Mouse (Mus musculus) adrenal gland, postnatal 36 days (tissue): ENCODE data around the gene Abcg4. TPM values are rescaled to one million over a fixed set of nuclear protein-coding genes. Genes with fewer than 3 reads are reported as not detected.
A peak's percentile ranks its signal among the peaks of the same experiment; 100 is the strongest.
"Not testable (repeated sequence)": the region's sequence is repeated elsewhere in the genome, so short reads cannot be mapped to it uniquely, and the experiment has no call there.

Experiments
- DNase-seq, 2 experiments: peaks; one replicate each; pipeline ENCODE4 v3.0.0; 2021; ENCODE audit warnings: mixed read lengths in 1 of 2
- total RNA-seq, 2 experiments: library from RNA; stranded (reverse); gene quantifications; 2 replicates each; pipeline ENCODE4 v1.2.3; 2021

Abcg4 gene
- total RNA-seq, 2 experiments from 2014 or later, result 28.2 to 32.6 TPM

GRCm38 (mm10) chr9:44319887-44320798 is 31.7 kb upstream of the Abcg4 start, which contains the start of gene C2cd2l:
Gene C2cd2l (minus strand): TSS chr9:44320285.
- DNase-seq, result peak; percentile 91 to 96

GRCm38 (mm10) chr9:44319105-44319886 is 30.9 kb upstream of the Abcg4 start:
- peak; percentile 34 to 61 for DNase-seq

GRCm38 (mm10) chr9:44318826-44319095 is 30.3 kb upstream of the Abcg4 start:
- no peak for DNase-seq

DNA sequence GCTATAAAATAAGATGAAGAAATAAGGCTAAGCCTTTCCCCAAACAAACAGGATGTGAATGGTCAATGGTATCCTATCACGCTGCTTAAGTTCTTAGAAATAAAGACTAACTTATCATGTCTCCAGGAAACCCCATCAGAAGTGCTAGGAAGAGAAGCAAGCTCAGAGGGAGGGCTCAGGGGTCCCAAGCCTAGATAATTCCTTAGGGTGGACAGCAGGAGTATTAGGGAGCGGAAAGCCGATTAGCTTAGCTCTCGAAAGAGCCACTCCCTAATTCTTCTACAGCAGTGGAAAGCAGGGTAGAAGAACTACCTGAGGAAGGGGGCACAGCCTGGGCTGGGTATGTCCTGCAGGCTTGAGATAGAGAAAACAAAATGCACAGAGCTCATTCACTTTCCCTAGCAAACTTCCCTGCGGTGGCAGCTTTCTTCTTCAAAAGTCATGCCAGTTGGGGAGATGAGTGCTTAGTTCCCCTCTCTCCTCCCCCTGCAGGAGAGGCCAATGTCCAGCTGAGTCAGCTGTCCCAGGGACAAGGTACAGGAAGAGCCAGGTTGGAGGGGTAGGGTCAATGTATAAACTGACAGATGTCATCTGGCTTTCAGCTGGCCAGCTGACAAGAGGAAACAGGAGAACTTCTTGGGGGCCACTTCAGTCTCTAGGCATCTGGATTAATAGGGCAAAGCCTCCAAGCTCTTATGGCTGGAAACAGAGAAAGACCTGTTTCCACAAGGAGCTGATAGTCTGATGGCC is 29.8 kb upstream of the Abcg4 start:
- DNase-seq, result peak; percentile 45 to 55

DNA sequence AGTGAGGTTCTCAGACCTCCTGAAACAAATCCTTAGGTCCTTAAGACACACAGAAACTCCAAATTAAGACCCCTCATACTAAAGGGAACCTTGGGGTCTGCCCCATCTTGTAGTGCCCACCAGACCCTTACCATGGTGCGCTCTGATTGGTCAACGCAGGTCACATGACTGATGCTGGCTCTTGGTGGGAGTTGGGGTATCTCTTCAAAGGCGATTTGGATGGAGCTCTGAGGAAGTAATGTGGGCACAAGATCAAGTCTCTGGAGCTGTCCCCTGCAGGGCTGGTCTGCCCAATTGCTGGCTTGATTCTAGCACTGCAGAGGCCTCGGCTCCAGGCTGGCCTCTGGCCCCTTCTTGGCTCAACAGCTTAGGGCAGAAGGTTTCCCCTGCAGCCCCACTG is 29.0 kb upstream of the Abcg4 start:
- no peak for DNase-seq

GRCm38 (mm10) chr9:44314910-44315309 is 26.5 kb upstream of the Abcg4 start:
- no peak for DNase-seq

- DNase-seq, result no peak
These were observed 25.8 kb upstream of the Abcg4 start for GRCm38 (mm10) chr9:44314257-44314547.

- peak in 1 of 2 experiments; percentile 33 for DNase-seq
These were observed 25.3 kb upstream of the Abcg4 start for GRCm38 (mm10) chr9:44313476-44314256.

DNA sequence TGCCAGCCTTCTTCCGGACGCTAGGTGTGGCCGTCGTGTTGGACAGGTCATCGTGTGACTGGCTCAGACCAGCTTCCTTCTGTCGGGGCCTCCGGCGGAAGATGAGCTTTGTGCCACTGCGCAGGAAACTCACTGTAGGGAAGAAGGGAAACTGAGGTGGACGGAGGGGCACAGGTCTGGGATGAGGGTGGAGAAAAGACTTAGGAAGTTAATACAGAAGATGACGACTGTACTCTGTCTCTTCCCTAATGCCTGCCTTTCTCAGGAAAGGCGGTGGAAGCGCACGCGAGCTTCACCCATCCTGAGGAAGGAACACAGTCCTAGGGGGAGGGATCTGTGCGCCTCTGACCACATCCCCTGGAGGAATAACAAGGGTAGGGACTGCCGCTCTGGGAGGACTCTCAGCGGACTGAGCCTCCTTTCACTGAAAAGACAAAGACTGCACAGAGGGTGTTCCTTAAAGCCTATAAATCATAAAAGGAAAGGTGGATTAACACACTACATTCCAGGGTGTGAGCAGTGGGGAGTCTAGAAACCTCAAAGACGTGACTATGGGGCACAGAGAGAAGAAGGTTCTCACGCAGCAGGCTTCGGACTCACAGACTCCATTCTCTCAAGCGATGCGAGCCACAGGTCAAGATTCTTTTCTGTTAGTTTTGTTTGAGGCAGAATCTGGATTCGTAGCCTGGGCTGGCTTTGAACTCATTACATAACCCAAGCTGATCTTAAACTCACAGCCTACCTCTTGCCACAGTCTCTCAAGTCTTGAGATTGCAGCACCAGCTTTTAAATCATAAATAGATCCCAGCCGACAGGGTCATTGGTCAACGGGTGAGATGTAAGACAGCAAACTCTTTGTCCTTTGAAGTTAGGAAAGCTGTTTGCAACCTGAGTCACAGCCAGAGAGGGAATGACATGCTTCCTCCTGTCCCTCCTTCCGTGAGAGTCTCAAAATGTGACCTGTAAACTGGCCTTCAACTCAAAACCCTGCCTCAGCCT is 23.0 kb upstream of the Abcg4 start:
- DNase-seq, result peak; percentile 38 to 40

DNA sequence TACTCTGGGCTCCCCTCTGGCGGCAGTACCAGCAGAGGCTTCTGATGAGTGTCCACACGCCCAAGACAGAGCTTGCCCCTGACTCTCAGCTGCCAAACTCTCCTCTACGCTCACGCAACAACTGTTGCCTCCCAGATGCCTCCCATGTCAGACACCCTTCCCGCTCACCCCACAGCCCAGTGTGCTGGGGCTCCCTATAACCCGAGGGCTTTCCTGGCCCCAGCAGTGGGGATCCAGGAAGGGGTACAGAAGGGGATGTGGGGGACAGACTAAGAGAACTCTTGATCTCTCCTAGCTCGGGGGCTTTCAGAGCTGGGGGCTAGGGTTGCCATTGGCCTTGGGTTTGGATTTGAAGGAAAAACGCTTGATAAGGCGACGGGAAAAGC is 22.3 kb upstream of the Abcg4 start:
- no peak for DNase-seq

DNA sequence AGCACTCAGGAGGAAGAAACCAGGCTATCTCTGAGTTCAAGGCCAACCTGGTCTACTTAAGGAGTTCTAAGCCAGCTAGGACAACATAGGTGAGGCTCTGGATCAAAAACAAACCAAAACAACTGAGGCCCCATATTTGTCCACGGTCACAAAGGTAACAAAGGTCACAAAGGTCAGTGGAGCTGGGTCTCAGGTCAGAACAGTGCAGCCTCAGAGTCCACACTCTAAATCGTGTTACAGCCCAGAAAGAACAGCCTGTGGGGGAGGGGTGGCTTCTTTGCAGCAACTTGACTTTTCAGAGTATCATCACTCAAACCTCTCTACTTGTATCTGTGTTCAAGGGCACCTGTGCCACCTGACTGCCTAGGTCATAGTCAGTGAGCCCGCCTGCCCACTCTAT is 21.3 kb upstream of the Abcg4 start:
- DNase-seq, result no peak

- DNase-seq, result no peak
These were observed 18.8 kb upstream of the Abcg4 start for GRCm38 (mm10) chr9:44307248-44307647.

DNA sequence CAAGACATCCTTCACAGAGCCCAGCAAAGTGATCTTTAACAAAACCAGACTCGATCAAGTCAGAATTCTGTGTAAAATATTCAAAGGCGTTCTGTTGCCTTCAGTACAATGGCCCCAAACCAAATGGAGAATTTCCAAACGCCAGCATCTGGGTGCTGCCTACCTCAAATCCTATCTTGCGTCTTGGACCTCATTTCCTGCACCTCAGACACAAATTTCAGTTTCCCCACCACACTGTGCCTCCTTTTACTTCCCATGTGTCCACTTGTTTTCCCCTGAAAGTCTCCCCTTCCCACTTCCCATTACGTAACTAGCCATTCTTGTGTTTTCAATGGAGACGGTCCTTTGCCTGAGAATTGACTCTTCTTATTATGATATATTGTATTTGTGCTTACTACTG is 18.1 kb upstream of the Abcg4 start:
- no peak for DNase-seq

- peak; percentile 98 to 99 for DNase-seq
These were observed 17.2 kb upstream of the Abcg4 start, which contains the start of gene Hinfp for GRCm38 (mm10) chr9:44305466-44306079. Gene Hinfp (minus strand): TSS chr9:44305671.

- DNase-seq, result not testable (repeated sequence)
These were observed 11.6 kb upstream of the Abcg4 start for GRCm38 (mm10) chr9:44300001-44300400.

DNA sequence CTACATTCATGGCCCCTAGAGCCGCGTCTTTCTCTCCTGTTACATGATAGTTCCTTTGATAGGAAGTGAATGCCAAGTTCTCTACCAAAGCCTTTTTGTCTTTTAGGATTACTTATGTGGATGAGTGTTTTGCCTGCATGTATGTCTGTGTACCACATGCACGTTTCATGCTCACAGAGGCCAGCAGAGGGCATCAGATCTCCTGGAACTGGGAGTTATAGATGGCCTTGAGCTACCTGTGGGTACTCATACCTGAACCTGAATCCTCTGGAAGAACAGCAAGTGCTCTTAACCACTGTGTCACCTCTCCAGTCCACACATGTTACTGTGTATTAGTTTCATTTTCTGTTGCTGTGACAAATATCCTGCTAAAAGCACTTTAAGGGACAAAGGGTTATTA is 4.1 kb upstream of the Abcg4 start:
- DNase-seq, result peak; percentile 40 to 60

GRCm38 (mm10) chr9:44288959-44289291 is 510 bp upstream of the Abcg4 start:
- peak in 1 of 2 experiments; percentile 26 for DNase-seq

- DNase-seq, result peak; percentile 66 to 74
These were observed 877 bp downstream of the Abcg4 start for GRCm38 (mm10) chr9:44287401-44288075.

GRCm38 (mm10) chr9:44287003-44287400 is 1.4 kb downstream of the Abcg4 start:
- peak in 1 of 2 experiments; percentile 25 for DNase-seq
